Mouse (Mus musculus) urinary bladder, adult 2 months (tissue): ENCODE measurements around the gene Per2. TPM values are rescaled to one million over a fixed set of nuclear protein-coding genes. Genes with fewer than 3 reads are reported as not detected.

Experiments
- DNase-seq: peaks from one replicate; pipeline ENCODE4 v3.0.0; 2022; ENCODE audit warnings: low spot score
- polyA plus RNA-seq: library from polyadenylated mRNA; depleted of rRNA; stranded (reverse); fragments of >200 nt; gene quantifications from 2 replicates; pipeline ENCODE4 v1.2.3, GENCODE M21; 2012

Gene Per2
- polyA plus RNA-seq, 1 experiment, result 32.9 TPM

DNA sequence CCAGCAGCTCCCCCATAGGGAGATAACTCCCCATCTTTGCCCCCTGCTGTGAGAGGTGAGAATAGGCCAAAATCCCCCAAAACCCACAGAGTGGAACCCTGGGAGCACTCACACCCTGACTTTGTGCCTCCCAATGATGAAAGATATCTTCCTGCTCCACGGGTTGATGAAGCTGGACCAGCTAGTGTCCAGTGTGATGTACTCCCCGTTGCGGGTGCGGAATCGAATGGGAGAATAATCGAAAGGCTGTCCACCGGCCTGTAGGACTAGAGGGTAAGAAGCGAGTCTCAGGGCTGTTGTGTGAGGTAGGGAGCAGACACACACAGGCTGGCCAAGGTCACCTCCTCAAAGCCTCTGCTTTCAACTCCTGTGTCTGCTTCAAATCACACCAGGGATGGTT, 24.2 kb downstream of the Per2 start:
- DNase-seq, result no peak

DNA sequence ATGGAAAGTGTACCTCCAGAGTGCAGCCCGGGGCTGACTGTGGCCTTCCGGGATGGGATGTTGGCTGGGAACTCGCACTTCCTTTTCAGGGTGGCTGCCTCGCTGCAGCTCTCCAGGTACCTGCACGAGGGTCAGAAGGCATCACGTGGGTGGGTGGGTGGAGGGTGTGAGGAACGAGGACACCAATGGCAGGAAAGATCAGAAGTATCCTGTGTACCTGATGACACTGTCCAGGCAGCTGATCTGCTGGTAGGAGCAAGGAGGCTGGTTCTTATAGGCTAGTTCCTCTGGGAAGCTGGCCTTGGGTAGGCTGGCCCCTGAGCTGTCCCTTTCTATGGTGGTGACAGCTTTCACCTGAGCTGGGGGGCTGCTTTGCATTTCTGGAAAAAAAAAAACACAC, 28.4 kb downstream of the Per2 start:
- DNase-seq, result no peak

GRCm38 (mm10) chr1:91429212-91429611, 29.9 kb downstream of the Per2 start:
- no peak for DNase-seq

GRCm38 (mm10) chr1:91428614-91429013, 30.5 kb downstream of the Per2 start:
- peak; percentile 72 for DNase-seq

DNA sequence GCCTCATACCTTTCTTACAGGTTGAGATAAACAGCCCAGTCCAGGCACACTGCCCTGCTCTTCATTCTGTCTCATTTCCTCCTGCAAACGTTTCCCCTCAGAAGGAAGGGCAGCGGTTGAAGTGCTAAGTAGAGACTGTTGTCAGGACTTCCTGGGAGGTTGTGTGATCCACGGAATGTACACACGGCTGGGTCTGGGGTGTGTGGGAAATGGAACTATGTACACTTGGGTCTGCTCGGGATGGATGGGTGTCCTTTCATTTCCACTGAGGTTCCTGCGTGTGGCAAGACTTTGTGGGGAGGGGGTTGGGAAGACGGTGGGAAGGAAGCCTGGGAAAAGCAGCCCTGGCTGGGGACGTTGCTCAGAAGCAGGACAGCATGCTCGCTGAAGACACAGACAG, 32.7 kb downstream of the Per2 start:
- DNase-seq, result no peak

GRCm38 (mm10) chr1:91420601-91421065, 38.5 kb downstream of the Per2 start:
- DNase-seq, result no peak

GRCm38 (mm10) chr1:91419862-91420600, 39.1 kb downstream of the Per2 start:
- no peak for DNase-seq

DNA sequence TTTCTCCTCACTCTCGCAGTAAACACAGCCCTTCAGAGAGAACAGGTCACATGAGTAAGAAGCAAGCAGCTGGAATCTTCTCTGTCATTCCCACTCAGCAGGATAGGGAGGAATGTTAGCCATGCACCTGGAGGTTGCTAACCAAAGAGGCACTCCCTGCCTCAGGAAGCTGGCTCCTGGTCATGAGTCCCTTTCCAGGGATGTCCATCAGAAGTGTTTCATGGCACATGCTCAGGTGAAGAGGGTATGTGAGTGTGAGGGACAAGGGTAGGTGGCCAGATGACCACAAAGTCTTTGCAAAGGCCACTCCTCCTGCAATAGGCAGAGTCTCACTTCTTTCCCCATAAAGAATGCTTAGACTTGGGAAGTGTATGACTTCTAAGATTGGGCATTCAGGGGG, 41.1 kb downstream of the Per2 start:
- no peak for DNase-seq

DNA sequence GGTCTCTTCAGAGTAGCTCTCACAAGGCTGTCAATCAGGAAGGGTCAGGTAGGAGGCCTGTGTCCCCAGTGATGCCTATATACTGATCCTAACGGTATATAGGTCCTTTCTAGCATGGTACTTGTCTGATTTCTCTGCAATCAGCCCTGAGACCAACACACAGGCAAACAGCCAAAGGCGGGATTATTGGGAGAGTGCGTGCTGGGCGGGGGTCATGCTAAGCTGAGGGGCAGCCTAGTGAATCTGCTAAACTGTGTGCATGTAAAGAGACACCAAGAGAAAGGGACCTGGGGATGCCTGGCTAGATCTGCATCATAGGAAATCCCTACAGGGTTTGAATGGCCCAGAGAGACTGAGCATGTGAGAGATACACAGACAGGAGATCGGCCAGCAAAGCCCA, 43.8 kb downstream of the Per2 start:
- DNase-seq, result no peak

DNA sequence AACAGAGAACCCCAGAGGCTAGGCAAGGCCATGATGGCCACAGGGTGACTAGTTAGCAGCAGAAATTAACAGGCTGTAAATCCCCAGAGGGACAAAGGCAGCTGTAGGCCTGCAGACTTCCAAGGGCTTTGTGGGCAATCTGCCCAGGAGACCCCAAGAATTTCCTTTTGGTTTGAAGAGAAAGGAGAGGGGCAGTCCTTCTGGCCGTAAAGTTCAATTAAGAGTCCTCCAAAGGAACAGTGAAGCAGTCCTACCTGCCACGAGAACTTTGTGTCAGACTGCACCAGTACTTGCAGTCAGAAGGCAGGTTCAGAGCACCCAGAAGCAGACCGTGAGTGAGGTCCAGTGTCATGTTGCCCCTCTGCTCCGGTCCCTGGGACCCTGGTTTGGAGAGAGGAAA, 44.2 kb downstream of the Per2 start:
- DNase-seq, result no peak

DNA sequence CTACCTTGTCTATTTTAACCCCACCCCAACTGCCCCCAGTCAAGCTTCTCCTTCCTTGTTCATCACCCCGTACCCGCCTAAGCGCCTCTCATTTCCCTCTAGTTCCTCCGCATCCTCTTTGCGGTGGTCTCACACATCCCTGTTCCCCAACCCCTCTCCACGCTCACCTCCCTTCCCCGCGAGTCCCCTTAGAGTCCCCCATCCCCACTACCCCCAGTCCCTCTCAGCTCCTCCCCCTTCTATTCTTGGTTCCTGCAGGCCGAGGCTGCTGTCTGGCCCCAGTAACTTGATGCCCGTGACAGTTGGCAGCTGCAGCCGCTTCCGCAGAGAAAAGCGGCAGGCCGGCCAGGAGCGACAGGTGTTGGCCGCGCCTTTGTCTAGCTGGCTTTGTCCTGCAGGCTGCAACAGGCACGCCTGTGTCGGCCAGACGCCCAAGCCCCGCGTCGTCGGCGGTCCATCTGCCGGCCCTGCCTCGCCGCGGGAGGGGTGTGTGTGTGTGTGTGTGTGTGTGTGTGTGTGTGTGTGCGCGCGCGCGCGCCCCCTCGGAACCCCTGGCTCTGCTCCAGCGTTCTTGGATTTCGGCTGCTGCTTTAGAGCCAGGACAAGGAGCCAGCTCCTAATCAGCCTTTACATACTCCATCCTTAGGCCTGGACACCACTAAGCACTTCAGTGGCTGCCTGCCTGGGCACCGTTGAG, 45.1 kb downstream of the Per2 start, which contains the start of gene Hes6:
Hes6 (minus strand) TSS at position 141 of the 697 bp plus-strand sequence.
- DNase-seq, result peak; percentile 38

DNA sequence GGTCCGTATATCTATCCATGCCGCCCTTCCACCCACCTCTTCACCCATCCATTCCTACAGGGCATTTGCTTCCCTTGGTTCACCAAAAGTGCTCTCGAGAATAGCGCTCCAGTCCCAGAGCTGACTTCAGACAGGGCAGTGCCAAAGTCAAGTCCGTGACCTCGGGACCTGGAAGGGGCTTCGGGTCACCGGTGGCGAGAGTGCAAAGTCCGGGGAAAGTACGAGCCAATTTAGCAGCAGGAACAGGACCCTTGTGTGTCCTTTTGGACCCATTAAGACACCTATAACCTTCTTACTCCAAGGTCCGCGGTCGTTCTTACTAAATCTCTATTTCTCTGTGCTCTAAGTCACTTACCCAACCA, 45.6 kb downstream of the Per2 start:
- no peak for DNase-seq

- peak; percentile 80 for DNase-seq
These were observed 46.1 kb downstream of the Per2 start for GRCm38 (mm10) chr1:91413030-91413506.

DNA sequence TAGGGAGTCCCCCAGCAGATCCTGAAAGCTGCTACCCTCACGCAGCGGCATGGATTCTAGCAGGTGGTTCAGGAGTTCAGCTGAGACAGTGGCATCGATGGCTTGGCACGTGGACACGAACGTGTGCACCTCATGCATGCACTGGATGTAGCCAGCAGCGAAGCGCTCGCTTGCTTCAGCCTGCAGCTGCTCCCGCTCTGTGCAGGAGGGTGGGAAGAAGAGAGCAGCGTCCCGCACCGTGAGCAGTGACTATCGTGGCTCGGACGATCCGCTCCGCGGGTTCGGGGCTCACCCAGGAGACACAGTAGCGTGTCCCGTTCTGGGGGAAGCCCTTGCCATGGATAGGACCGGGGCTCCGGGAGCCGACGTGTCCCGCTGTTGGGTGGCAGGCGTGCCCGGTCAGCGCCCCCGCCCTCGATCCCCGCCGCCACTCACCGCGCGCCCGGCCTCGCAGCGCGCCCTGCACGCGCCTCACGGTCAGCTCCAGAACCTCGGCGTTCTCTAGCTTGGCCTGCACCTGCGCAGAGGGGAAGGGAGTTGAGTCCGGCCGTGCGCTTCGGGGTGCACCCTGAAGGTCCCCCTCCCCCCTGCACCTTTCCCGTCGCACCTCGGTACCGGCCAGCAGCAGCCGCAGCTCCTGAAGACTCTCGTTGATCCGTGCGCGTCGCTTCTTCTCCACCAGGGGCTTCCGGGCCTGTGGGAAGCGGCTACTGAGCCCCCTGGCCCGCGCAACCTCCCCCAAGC, 46.7 kb downstream of the Per2 start:
- no peak for DNase-seq

DNA sequence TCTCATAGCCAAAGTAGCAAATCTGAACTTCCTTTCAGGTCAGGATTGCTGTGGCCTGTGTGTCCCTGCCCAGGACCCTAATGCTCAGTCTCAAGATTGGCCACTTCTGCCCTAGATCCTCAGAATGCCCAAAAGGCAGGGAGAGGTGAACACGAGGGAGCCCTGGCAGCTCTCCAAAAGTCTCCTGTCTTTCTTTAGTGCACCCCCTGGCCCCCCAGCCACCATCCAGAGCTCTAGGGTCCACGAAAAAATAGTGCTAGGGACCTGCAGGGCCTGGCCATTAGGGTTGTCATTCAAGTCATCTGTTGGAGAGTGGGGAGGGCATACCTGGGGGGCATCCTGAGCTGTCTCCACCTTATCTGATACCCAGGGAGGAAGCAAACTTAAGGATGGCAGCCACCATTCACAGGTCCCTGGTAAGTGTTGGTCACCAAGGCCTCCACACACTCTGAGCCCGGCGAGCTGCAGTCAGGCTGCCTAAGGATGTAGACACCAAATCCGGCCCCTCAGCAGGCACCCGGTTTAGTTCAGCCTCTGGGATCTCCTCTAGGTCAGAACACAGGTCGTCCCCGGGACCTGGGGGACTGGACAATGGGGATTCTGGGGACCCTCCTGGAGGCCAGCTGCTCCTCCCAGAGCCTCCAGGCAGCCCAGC, 47.4 kb downstream of the Per2 start:
- DNase-seq, result no peak

- DNase-seq, result no peak
These were observed 51.3 kb downstream of the Per2 start for GRCm38 (mm10) chr1:91407819-91408218.

GRCm38 (mm10) chr1:91405406-91406169, 53.5 kb downstream of the Per2 start:
- DNase-seq, result no peak

DNA sequence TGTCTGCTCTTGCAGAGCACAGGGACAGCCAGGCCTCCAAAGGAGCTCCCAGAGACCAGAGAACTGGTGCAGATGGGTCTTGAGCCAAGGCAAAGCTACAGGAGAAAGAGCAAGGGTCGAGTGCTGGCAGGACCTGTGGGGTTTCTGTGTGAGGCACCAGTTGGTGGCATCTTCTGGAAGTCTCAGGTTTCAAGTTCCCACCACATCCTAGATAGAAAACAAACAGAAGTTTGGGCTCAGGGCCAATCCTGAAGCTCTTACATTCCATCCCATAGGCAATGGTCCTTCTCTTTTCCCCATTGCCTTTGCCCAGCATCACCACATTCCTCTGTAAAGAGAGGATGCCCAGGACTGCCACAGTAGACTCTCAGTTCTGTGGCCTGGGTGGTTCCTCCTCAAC, 54.1 kb downstream of the Per2 start:
- DNase-seq, result no peak

- DNase-seq, result peak; percentile 64
These were observed 60.7 kb downstream of the Per2 start, which contains the start of gene Ilkap for GRCm38 (mm10) chr1:91398260-91399062. Gene Ilkap (minus strand): TSS chr1:91398815.

GRCm38 (mm10) chr1:91397927-91398259, 61.2 kb downstream of the Per2 start:
- no peak for DNase-seq
